Mouse (Mus musculus): ENCODE results near the gene Slc38a2. TPM values are rescaled to one million over a fixed set of nuclear protein-coding genes. Genes with fewer than 3 reads are reported as not detected.

Gene Slc38a2
- 100 to 1,000 TPM in 1 of 2 experiments, 10 to 100 TPM in 1; 73.8 to 112 TPM for total RNA-seq (2021)
- long read RNA-seq, experiment 1, full-length matches to known transcripts, result 5 of 20 reads
- long read RNA-seq, experiment 1, partial matches to known transcripts, result 7 of 20 reads
- long read RNA-seq, experiment 1, other reads (novel, unspliced or antisense), result 8 of 20 reads
- long read RNA-seq, experiment 2, full-length matches to known transcripts, result 5 of 12 reads
- long read RNA-seq, experiment 2, partial matches to known transcripts, result 3 of 12 reads
- long read RNA-seq, experiment 2, other reads (novel, unspliced or antisense), result 4 of 12 reads

GRCm38 (mm10) chr15:96699521-96700511 lies at the start of gene Slc38a2:
TSS of gene Slc38a2 (minus strand) at chr15:96699730.
- DNase-seq, result peak; percentile 88

GRCm38 (mm10) chr15:96749101-96749500 lies 49.6 kb upstream of the Slc38a2 start:
- no peak for DNase-seq

- DNase-seq, result no peak
Observed at GRCm38 (mm10) chr15:96747551-96747950, 48.0 kb upstream of the Slc38a2 start.

GRCm38 (mm10) chr15:96746986-96747385 lies 47.5 kb upstream of the Slc38a2 start:
- DNase-seq, result no peak

GRCm38 (mm10) chr15:96745299-96745698 lies 45.8 kb upstream of the Slc38a2 start:
- DNase-seq, result no peak

GRCm38 (mm10) chr15:96744882-96745296 lies 45.4 kb upstream of the Slc38a2 start:
- no peak for DNase-seq

- DNase-seq, result no peak
Observed at GRCm38 (mm10) chr15:96744153-96744881, 44.8 kb upstream of the Slc38a2 start.

- DNase-seq, result no peak
Observed at GRCm38 (mm10) chr15:96743257-96743656, 43.7 kb upstream of the Slc38a2 start.

GRCm38 (mm10) chr15:96742591-96743241 lies 43.2 kb upstream of the Slc38a2 start:
- DNase-seq, result no peak

GRCm38 (mm10) chr15:96740865-96741561 lies 41.5 kb upstream of the Slc38a2 start:
- DNase-seq, result no peak

- DNase-seq, result no peak
Observed at GRCm38 (mm10) chr15:96740091-96740490, 40.6 kb upstream of the Slc38a2 start.

- DNase-seq, result no peak
Observed at GRCm38 (mm10) chr15:96736663-96737385, 37.3 kb upstream of the Slc38a2 start.

GRCm38 (mm10) chr15:96735562-96736160 lies 36.1 kb upstream of the Slc38a2 start:
- DNase-seq, result no peak

GRCm38 (mm10) chr15:96734423-96734822 lies 34.9 kb upstream of the Slc38a2 start:
- no peak for DNase-seq

GRCm38 (mm10) chr15:96730416-96730815 lies 30.9 kb upstream of the Slc38a2 start:
- DNase-seq, result no peak

GRCm38 (mm10) chr15:96729785-96730184 lies 30.3 kb upstream of the Slc38a2 start:
- peak; percentile 73 for DNase-seq

- no peak for DNase-seq
Observed at GRCm38 (mm10) chr15:96728993-96729392, 29.5 kb upstream of the Slc38a2 start.

- no peak for DNase-seq
Observed at GRCm38 (mm10) chr15:96728346-96728745, 28.8 kb upstream of the Slc38a2 start.

GRCm38 (mm10) chr15:96724506-96724905 lies 25.0 kb upstream of the Slc38a2 start:
- DNase-seq, result no peak

- no peak for DNase-seq
Observed at GRCm38 (mm10) chr15:96722228-96722627, 22.7 kb upstream of the Slc38a2 start.

All from gastrocnemius, postnatal 25 days (tissue).